Mouse (Mus musculus) right cerebral cortex, postnatal 14 days (tissue): ENCODE results near the gene Spata45.
"Not testable (repeated sequence)": the region's sequence is repeated elsewhere in the genome, so short reads cannot be mapped to it uniquely, and the experiment has no call there.

Experiments
- DNase-seq: peaks from one replicate; pipeline ENCODE4 v3.0.0; 2022

The Spata45 gene

DNA sequence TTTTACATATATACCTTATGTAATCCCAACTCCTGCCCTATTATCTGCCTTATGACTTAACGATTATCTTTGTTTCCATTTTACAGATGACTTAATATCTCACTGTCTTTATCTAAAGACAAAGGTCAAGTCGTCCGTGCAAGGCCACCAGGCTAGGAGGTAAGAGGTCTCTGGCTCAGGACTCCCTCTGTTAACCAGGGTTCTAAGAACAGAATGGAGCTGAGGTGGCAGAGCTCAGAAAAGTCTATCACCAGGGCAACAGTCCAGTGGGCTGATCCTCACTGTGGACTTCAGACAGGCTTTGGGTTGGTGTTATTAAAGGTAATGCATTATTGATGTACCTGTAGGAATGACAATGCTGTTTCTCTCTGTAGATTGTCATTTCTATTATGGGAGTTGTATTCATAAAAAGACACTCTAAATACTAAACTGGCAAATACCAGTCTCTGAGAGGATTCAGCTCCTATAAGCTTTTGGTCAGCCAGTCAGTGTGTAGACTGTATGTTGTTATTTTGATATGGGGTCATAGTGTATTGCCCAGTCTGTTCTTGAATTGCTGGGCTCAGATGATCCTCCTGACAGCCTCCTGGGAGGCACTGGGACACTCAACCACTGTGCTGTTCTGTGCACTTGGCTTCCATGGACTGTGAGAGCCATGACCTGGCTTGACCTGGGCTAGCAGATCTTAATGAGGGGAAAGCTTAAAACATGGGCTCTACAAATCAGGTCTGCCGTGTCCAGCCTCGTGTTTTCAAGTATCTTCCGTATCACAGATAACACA lies at the start of gene Spata45:
Gene Spata45, plus strand, starts transcription at position 86 of the 781 bp plus-strand sequence.
- DNase-seq = no peak

DNA sequence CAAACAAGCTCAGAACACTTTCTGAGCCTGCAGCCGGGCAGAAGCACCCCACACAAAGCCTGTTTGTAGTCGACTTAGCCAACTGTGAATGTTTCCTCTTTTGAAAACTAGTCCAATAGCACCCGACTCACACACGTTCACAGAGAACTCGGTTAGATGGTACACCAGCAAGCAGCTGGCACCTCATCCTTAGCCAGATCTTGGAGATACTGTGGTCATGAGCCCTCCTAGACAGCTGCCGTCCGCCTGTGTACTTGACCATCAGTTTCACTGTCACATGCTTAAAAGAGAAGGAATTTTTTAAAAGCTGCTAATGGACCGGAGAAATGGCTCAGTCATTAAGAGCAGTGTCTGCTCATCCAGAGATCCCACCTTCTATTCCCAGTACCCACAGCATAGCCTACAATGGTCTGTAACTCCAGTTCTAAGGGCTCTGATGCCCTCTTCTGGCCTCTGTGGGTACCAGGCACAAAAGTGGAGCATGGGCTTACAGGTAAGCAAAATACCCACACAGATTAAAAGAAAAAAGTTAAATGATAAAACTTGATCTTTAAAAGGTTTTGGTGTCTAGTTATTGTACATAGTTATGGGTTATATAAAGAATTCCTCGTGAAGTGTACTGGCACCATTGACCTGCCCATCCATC lies 46.9 kb upstream of the Spata45 start:
- no peak for DNase-seq

DNA sequence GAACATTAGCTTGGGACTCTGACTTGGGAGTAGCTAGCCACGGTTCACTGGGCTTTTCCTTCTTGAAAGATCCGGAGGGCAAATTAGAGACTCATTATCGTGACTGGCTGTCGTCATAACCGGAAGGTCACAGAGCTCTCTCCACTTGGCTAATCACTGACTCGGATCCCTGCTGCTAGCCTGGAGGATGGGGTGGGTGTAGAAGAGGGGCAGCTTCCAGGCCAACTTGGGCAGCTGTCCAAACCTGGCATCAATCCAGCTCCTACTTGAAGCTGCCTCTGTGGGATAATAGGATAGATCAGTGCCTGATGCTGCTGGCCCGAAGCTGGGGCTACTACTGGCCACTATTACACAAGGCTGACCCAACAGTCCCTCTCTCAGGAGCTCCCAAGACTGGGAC lies 40.9 kb upstream of the Spata45 start:
- peak; percentile 50 for DNase-seq

DNA sequence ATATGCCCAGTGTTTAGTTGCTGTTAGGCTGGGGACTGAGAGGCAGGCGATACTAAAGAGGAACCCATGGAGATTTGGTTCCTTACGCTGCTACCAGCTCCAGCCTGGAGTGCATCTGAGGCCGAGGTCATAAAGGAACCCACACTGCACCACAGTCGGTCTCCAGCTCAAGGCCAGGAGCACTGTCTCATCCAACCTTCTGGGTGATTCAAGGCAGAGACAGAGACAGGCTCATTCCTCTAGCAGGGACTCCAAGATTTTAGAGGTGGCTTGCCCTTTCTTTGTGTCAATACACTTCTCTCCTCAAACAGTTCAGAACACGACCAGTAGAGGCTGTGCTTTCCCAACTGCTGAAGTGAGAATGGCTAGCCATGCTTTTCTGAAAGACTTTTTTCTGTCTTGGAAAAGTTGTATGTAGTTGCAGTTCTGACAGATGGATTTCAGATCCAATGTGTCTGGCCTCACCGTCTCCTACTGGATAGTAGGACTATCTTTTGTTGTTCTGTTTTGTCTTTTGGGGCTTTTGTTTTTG lies 40.0 kb upstream of the Spata45 start:
- no peak for DNase-seq

DNA sequence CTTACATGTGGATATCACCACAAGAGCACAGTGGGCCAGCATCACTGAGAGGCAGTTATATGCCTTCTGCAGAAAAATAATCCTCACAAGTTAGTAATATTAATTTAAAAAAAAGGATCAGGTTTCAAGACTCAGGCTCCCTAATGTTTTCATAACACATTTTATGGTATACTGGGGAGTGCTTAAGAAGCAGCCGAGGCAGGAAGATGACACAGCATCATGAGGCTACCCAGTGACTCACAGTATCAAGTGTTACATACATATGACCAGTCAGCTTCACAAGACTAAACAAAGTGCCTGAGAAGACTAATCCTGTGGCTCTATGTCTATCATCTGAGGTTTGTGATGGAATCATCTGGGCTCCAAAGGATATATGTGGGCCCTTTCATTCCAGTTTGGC lies 38.4 kb upstream of the Spata45 start:
- no peak for DNase-seq

DNA sequence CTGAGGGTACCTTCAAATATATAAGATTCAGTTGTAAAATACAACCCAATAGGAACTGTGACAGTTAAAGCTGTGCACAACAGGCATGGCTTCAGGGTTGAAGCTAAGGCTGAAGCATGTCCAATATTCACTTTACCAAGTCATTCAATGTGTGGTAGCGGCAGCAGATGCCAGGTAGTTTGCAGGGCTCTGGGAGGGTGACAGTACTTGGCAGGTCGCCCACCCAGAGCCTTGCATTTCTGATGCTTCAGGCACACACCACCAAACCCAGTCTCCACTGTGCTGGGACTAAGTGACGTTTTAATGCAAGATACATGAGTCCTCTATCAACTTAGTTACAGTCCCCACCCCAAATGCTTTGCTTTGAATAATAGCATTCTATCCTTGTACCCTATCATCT lies 35.8 kb upstream of the Spata45 start:
- no peak for DNase-seq

DNA sequence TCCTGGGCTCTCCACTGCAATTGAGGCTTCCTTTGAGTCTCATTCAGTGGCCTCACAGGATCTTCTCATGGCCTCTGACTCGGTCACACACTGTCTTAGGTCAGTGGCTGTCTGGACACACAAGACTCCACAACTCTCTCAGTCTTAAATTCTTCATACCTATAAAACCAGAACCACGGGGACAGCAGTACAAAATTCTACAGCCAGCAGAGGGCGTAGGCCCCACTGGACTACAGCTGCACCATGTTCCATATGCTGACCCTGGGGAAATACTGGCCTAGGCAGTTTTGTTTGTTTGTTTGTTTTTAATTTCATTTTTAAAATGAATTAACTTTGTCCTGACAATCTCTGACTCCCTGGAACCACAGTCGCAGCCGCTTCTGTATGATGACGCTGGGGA lies 34.2 kb upstream of the Spata45 start:
- DNase-seq = no peak

DNA sequence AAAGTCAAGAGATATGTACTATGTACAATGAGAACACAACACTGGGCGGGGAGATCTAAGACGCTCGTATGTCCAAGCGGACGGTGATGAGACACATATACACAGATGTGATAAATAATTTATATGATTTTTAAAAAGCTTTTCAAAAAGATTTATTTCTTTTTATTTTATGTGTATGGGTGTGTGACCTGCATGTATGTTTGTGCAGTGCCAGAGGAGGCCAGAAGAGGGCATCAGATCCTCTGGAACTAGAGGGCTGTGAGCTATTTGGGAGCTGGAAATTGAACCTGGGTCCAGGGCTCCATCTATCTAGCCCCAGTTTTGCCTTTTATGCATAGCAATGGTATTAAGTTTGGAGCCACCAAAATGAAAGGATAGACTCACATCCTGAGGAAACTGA lies 27.7 kb upstream of the Spata45 start:
- DNase-seq = no peak

DNA sequence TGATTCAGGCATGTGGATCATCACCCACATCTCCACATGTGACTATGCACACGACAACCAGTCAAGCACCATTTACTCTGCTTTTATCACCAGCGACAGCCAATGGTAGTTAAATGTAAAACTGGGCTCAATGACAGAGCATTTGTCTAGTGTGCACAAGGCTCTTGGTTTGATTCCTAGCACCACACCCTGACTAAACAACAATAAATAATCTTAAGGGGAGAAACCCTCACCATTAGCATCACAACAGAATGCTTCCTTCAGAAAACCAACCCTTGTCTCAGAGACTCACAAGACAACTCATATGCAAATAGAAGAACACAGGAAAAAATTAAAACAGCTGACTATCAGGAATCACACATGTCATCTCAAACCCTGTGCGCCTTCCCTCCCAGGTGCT lies 22.2 kb upstream of the Spata45 start:
- no peak for DNase-seq

DNA sequence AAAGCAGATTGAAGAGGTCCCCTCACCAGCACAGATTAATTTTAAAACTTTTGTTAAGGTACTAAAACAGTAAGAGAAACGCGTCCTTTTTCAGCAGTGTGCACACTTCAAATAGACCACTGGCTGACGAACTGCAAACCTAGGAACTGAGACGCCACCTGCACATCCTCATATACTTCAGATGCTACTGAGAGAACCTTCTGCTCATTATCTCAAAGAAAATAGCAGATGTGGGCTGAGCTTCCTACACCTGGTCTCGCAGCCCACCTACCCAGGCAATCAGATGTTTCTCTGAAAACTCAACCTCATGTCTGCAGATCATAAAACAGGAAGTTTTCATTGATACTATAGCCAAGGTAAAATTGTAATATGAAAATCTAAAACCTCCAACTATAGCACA lies 16.6 kb upstream of the Spata45 start:
- DNase-seq = no peak

DNA sequence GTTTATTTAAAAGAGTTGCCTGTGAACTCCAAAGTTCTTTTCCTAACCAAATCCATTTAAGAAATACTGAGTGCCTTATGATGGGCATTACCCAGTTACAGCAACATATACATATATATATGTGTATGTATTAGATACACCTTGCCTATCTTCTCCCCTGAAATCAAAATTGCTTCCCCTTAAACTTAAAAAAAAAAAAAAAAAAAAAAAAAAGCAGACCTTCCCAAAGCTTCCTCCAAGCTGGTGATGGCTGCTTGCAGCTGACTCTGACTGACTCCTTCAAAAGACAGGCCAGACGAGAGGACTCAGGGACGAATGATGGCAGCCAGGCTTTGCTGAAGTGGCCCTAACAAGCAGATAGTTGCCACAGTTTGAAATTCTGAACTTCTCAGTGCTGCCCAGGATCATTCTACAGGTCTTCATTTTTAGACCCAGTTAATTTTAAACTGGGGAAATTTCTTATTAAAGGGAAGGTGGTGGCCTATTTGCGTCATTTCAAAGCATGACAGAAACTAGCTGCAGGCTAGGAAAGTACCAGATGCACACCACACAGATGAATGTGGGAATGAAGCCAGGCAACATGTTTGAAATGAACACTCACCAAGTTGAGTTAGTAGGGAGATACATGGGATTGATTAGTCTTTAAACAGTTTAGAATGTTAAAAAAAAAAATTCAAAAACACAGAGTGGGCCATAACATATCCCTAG lies 16.1 kb upstream of the Spata45 start:
- DNase-seq = no peak

DNA sequence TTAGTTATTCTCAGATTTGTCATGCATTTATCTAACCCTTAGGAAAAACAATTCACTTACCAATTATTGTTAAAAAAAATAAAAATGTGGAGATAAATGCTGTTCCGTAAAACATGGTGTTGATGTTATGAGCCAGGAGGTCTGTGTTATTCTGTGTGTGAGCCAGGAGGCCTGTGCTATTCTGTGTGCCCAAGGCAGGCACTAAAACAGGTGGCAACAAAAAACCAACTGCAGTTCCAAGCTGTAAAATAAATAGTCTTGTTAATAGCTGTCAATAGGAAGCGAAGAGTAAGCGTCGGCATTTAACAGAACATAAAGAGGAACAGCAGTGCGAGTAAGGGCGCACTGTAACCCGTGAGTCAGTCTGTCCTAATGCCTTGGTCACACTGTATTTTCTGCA lies 15.4 kb upstream of the Spata45 start:
- no peak for DNase-seq

DNA sequence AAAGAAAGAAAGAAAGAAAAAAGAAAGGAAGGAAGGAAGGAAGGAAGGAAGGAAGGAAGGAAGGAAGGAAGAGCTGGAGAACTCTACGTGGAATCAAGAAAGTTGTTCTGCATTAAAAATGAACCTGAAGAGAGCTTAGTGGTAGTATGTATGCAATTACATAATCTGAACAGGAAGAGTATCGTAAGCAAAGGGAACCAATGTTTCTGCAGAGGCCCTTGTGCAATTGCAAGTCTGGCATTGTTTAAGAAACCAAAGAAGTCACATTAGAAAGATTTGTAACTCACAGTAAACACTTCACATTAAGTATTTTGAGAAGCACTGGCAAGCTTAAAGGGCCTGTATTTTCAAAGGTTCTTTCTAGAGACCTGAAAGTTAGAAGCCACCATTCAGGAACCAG lies 13.3 kb upstream of the Spata45 start:
- no peak for DNase-seq

DNA sequence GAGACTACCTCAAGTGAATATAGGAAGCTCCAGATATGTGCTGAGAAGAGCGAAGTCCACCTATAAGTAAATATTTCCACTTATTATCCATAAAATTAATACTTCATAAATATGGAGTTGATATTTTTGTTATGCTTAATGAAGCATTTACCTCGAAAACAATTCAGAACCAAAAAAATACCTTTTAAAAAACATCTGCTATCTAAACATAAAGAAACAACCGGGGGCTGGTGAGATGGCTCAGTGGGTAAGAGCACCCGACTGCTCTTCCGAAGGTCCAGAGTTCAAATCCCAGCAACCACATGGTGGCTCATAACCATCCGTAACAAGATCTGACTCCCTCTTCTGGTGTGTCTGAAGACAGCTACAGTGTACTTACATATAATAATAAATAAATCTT lies 12.6 kb upstream of the Spata45 start:
- DNase-seq = not testable (repeated sequence)

DNA sequence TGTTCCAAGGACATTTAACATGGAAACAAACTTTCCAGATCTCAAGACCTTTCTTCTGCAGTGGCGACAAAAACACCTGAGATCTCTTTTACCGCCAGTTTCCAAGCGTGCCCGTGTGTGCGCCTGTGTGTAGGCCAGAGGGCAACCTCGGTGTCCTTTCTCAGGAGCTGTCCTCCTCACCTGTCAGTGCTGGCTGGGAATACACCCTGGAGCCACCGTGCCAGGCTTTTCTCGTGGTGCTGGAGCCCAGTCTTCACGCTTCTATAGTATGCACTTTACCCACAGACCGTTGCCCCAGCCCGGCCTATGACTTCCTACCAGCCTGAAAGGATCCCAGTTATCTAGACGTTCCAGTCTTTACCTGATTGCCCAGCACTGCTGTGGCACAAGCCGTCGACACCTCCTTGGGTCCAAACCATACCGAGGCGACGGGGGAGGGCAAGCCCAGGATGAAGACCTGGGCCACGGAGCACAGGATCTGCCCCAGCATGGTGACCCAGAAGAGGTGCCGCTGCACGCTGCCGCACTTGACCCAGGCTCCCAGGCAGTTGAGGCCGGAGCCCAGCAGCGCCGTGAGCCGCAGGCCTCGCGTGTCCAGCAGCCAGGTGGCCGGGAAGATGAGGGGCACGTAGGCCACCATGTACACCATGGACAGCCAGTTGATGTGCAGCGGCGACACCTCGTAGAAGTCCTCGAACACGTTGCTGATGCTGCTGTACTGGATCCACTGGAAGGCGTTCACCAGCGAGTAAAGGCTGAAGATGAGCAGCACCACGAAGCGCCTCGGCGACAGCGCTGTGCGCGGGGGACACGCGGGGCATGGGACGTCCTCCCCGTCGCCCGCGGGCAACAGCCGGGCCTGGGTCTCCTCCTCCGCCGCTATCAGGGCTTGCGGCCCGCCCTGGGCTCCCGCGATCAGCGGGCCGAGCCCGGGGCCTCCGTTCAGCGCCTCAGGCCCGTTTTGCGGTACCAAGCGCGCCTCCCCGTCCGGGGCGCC lies 11.1 kb upstream of the Spata45 start:
- DNase-seq = peak; percentile 7

DNA sequence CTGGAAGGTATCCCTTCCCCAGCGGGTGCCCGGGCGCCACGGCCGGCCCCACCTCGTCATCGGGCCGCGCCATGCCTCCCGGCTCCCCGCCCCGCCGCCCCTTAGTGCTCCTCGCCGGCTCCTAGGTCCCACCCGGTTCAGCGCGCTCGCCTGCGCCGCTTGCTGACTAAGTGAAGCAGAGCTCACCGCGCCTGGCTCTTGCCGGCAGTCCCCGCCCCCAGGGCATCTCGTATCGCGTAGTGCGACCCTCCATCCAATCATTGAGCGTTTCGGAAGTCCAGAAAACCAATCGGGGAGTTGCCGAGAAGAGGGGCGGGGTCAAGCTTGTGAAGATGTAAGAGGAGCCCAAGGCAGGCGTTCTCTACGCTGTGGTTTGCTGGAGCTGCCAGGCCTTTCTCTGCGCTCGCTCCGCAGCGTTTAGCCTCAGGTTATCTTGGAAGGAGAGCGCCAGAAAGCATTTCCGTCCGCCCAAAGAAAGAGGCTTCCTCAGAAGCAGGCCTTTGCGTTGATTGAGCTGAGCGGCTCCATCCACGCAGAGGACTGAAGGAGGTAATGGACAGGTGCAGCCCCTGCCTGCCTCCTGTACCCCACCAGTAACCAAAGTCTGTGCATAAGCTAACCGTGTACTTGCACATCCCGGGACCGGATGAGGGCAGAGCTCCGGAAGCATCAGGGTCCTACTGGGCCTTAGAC lies 10.3 kb upstream of the Spata45 start, which contains the start of gene Flvcr1:
Gene Flvcr1, minus strand, starts transcription at position 138 of the 693 bp plus-strand sequence.
- DNase-seq = peak; percentile 98

DNA sequence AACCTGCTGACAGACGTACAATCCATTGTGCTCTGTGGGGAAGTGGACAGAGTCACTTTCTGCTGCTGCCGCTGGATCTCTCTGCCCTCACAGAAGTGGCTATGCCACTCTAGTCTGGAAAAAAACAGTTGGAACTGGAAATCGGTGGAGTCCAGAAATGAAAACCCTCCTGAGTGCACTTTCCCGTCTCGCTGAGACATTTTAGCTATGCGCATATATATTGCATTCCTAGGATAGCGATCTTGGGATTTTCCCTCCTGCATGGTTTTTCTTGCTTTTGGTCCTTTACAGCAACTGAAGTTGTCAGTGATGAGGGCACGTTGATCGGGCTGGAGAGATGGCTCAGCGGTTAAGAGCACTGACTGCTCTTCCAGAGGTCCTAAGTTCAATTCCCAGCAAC lies 6.3 kb upstream of the Spata45 start:
- DNase-seq = no peak

DNA sequence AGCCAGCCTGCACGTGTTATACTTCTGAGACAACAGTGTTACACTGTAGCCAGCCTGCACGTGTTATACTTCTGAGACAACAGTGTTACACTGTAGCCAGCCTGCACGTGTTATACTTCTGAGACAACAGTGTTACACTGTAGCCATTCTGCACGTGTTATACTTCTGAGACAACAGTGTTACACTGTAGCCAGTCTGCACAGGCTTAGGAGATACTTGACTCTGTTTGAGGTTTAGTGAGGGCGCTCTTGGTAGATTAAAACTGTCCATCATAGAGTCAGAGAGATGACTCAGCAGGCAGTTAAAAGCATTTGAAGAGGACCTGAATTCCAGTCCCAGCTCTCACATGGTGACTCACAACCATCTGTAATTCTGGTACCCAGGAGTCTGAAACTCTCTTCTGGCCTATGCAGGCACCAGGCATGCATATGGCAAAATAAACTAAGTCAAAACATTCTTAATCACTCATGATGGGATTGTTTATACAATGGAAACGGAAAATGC lies 5.5 kb upstream of the Spata45 start:
- DNase-seq = not testable (repeated sequence)

DNA sequence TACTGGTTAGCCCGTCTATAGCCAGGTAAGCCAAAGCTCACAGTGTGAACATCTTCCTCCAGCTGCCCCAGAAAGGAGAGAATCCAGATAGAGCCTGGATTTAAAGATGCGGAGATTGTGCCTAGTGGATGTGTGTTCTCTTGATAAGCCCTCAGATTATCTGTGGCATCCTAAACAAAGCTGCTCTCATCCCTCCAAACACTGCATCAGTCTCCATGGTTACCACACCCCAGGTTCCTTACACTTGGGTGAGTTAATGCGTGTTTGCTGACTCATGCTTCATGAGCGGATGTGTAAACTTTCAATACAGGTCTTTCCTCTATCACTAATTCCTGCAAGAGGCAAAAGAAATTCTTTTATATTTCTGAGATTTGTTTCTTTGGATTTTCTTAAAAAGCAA lies 790 bp upstream of the Spata45 start:
- DNase-seq = no peak

DNA sequence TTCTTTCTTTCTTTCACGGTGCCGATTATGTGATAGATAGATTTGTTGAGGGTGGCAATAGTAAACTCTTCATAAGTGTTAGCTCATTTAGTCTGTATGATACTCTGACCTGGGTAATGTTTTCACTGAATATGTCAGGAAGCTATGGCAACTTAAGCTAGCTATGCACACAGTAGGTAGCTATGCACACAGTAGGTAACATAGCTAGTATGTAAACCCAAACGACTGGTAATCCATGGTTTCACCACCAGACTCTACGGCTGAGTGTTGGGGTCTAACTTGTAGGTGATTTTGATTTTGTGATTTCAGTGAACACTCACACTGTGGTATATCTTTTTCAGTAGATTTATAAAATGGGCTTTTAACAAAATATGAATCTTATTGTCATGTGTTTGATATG lies 1.6 kb downstream of the Spata45 start:
- DNase-seq = no peak

DNA sequence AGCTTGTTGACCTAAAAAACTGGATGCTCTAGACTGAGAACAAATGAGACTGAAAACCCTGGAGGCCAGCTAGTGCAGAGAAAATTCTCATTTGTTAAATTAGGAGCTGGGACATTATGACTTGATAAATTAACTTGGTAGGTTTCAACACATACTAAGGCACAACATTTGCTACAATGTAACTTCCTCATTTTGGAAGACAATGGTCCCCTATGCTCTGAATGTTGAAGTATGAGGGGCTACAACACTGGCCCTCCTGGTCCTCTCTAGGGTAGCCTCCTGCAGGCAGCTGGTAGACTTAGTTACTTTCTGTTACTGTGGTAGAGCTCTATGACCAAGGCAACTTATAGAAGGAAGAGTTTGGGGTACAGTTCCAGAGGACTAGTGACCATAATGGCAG lies 4.9 kb downstream of the Spata45 start:
- no peak for DNase-seq

DNA sequence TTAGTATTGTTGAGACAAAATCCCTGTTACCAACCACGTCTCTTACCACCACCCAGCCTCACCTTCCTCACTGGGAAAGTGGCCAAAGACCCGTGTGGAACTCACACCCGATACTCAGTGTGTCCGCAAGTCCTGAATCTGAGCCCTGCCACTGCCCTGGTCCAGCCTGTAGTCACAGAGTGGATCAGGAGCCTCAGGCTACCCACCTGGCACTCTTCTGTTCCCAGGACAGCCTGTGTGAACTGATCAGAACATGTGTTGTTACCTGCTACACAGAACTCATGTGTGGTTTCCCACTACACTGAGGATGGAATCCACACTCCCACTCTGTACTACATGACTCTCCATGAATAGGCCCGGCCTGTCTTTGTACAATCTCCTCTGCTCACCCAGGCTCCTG lies 5.7 kb downstream of the Spata45 start:
- DNase-seq = no peak
